Mouse (Mus musculus) right cerebral cortex, postnatal 25 days (tissue): ENCODE results near the gene Pilra.

Experiments
- DNase-seq: peaks from one replicate; pipeline ENCODE4 v3.0.0; 2022

The Pilra gene

GRCm38 (mm10) chr5:137777267-137777845 is 58.7 kb downstream of the Pilra start:
- no peak for DNase-seq

GRCm38 (mm10) chr5:137776408-137776918 is 59.6 kb downstream of the Pilra start:
- DNase-seq = no peak

GRCm38 (mm10) chr5:137775587-137776290 is 60.3 kb downstream of the Pilra start:
- no peak for DNase-seq

GRCm38 (mm10) chr5:137772755-137773154 is 63.3 kb downstream of the Pilra start:
- DNase-seq = no peak
